Mouse (Mus musculus) MEL (cell line): ENCODE data around the gene Hist1h2ad.

Experiments used
- CTCF ChIP-seq, 3 experiments: IDR thresholded peaks in 2 of 3; conservative IDR thresholded peaks in 1 of 3; 2 replicates each; pipeline ENCODE4 v1.5.1; 2011 to 2012; ENCODE audit warnings: low read length in 3 of 3, low read depth in 2 of 3, mild to moderate bottlenecking in 2 of 3, improper control_type of control experiment in 1 of 3, inconsistent platforms in 1 of 3, mixed read lengths in 1 of 3, moderate library complexity in 1 of 3; ENCODE audit not compliant: control insufficient read depth in 1 of 3, insufficient read depth in 1 of 3, poor library complexity in 1 of 3, severe bottlenecking in 1 of 3
- EP300 ChIP-seq, 2 experiments: IDR thresholded peaks; 2 replicates each; pipeline ENCODE4 v1.6.1; 2011; ENCODE audit warnings: improper control_type of control experiment in 2 of 2, low read length in 2 of 2, low read depth in 1 of 2, mild to moderate bottlenecking in 1 of 2
- MAFK ChIP-seq: IDR thresholded peaks from 2 replicates; pipeline ENCODE4 v1.6.1; 2011; ENCODE audit warnings: low read depth, mild to moderate bottlenecking, low read length, improper control_type of control experiment, borderline replicate concordance
- MYC ChIP-seq: IDR thresholded peaks from 2 replicates; pipeline ENCODE4 v1.6.1; 2011; ENCODE audit warnings: low read depth, mild to moderate bottlenecking, low read length, improper control_type of control experiment, moderate library complexity
- NRF1 ChIP-seq: IDR thresholded peaks from 2 replicates; pipeline ENCODE4 v1.6.1; 2014; ENCODE audit warnings: low read depth, mild to moderate bottlenecking, inconsistent platforms, low read length, improper control_type of control experiment, moderate library complexity; ENCODE audit not compliant: poor library complexity, insufficient read depth, severe bottlenecking
- TAL1 ChIP-seq: IDR thresholded peaks from 2 replicates; pipeline ENCODE4 v1.6.1; 2012; ENCODE audit warnings: mild to moderate bottlenecking, inconsistent platforms, low read length, moderate library complexity, mixed read lengths
- TCF12 ChIP-seq: IDR thresholded peaks from 2 replicates; pipeline ENCODE4 v1.6.1; 2014; ENCODE audit warnings: low read depth, mild to moderate bottlenecking, inconsistent platforms, low read length, improper control_type of control experiment, moderate library complexity

- TF ChIP-seq CTCF (IDR thresholded peaks at IDR 0.05 in 2 of 3, conservative IDR thresholded peaks at IDR 0.05 in 1 of 3; ENCODE audit: control insufficient read depth in 1 of 3, insufficient read depth in 1 of 3, low read depth in 2 of 3, low read length in 3 of 3, poor library complexity in 1 of 3, severe bottlenecking in 1 of 3) (no peak), TAL1 (no peak), NRF1 (no peak), EP300 (IDR thresholded peaks at IDR 0.05; ENCODE audit: low read depth in 1 of 2, low read length in 2 of 2) (no peak), MYC (no peak), TCF12 (no peak), MAFK (no peak)
Measured at GRCm38 (mm10) chr13:23577835-23578234, 3.7 kb downstream of the Hist1h2ad start.
